Mouse (Mus musculus): ENCODE measurements around the gene Slc23a4. TPM values are rescaled to one million over a fixed set of nuclear protein-coding genes. Genes with fewer than 3 reads are reported as not detected.

Gene Slc23a4
- polyA plus RNA-seq, 1 experiment from 2014 or later = 0.34 TPM

- Histone ChIP-seq H3K4me2 (ENCODE audit: low read length) (no peak overlapping the region), H3K36me3 (ENCODE audit: control insufficient read depth, insufficient read depth, low read length) (peaks cover 80% of the 10 kb centered on the region), H3K27ac (replicated peaks in 1 of 2; ENCODE audit: control insufficient read depth in 1 of 2, insufficient read depth in 1 of 2, low read depth in 2 of 2, low read length in 2 of 2) (no peak overlapping the region), H3K27me3 (ENCODE audit: control insufficient read depth, insufficient read depth, low read length) (no peaks in the 10 kb centered on the region), H3K9ac (ENCODE audit: low read length) (no peak overlapping the region), H3K9me3 (ENCODE audit: control insufficient read depth, low read length) (no peaks in the 10 kb centered on the region), H3K4me1 (ENCODE audit: control insufficient read depth in 2 of 2, insufficient read depth in 2 of 2, low read length in 2 of 2) (peaks cover 13 to 18% of the 10 kb centered on the region in 2 experiments), H3K4me3 (ENCODE audit: control insufficient read depth in 1 of 2, insufficient read depth in 1 of 2, low read depth in 1 of 2, low read length in 2 of 2) (no peak overlapping the region)
- no peak for ATAC-seq (ENCODE audit: insufficient number of reproducible peaks, insufficient read depth, low FRiP score, low read depth)
- WGBS = 83% methylated on average over 7 of the region's 7 CpGs
These were observed 92.6 kb downstream of the Slc23a4 start for GRCm38 (mm10) chr6:34895569-34895968.

Other genes starting within 250 kb of the Slc23a4 start
- gene Agbl3, start 208.0 kb downstream of the Slc23a4 start, polyA plus RNA-seq (2014; fragmentation: Nextera tagmentation; extraction: Ambion mirVana) = 6.0 and 6.6 TPM in 2 replicates
- gene Tmem140, start 125.3 kb downstream of the Slc23a4 start, polyA plus RNA-seq (2014; fragmentation: Nextera tagmentation; extraction: Ambion mirVana) = 0.92 and 1.3 TPM in 2 replicates
- gene Cyren, start 110.3 kb downstream of the Slc23a4 start, polyA plus RNA-seq (2014; fragmentation: Nextera tagmentation; extraction: Ambion mirVana) = 5.8 and 6.3 TPM in 2 replicates
- 9.7 and 10.4 TPM in 2 replicates for gene Wdr91, start 77.5 kb downstream of the Slc23a4 start, polyA plus RNA-seq (2014; fragmentation: Nextera tagmentation; extraction: Ambion mirVana)
- gene Stra8, start 68.2 kb downstream of the Slc23a4 start, polyA plus RNA-seq (2014; fragmentation: Nextera tagmentation; extraction: Ambion mirVana) = not detected in 2 replicates
- 18.7 and 20.8 TPM in 2 replicates for gene Cnot4, start 145.3 kb upstream of the Slc23a4 start, polyA plus RNA-seq (2014; fragmentation: Nextera tagmentation; extraction: Ambion mirVana)
- 28.6 and 30.7 TPM in 2 replicates for gene Nup205, start 189.0 kb upstream of the Slc23a4 start, polyA plus RNA-seq (2014; fragmentation: Nextera tagmentation; extraction: Ambion mirVana)